Mouse (Mus musculus): ENCODE results near the gene Msrb1. TPM values are rescaled to one million over a fixed set of nuclear protein-coding genes. Genes with fewer than 3 reads are reported as not detected.
A peak's percentile ranks its signal among the peaks of the same experiment; 100 is the strongest.

The Msrb1 gene
- polyA plus RNA-seq, 1 experiment from 2014 or later = 27.2 TPM

DNA sequence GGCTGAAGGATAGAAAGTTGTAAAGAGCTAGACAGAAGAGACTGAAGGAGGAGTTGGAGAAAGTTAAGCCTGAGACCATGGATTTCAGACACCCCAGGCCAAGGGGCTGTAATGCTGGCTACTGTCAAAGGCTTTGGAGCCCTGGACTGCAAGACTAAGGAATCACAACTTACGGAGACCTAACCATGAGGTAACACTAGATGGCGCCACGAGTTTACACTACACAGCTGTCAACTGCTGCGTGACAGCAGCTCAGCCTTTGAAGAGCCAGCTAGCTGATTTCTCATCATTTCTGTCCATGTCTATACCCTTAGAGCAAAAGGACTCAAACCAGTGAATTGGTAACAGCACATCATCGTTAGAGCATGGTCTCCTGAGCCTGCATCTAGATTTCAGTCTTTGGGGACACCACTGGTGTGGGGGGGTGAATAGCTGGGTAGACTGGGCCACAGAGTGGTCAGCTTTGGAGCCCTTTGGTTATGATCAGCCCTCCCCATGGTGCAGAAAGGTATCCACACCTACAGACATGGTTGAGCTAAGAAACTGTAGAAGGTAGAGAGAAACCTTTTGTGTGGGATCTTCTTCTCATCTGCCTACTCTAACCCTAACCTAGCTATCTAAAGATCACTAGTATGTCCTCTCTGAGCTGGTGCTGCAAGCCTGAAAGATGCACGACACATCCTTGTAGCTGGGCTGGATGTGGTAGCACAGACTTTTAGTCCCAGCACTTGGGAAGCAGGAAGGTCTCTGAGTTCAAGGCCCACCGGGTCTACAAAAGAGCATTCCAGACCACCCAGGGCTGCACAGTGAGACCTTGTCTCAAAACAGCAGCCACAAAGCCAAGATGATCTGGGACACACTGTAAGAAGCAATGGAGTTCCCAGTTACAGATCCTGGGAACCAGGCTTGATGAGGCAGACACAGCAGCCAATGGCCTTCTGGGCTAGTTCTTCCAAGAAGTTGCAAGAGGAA lies 9.4 kb downstream of the Msrb1 start:
- no peak overlapping the region for H3K4me2 ChIP-seq (ENCODE audit: low read length)

DNA sequence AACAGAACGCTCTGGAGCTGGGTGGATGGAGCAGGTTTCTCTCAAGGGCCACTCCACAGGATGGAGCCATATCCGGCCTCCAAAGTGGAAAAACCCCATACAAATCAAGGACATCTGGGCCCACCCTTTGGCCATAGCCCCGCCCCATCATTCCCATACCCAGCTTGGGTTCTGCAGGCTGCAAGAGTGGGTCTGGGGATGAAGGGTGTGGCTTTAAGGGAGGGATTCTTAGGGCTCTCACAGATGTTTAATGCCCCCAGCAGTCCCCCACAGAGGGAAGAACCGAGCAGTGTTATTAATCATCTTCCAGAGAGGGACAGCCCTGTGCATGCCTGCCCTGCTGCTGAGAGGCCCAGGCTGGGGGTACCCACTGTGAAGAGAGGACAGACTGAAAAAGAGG lies 10.5 kb downstream of the Msrb1 start:
- 34% methylated on average over 4 of the region's 4 CpGs for WGBS
- Histone ChIP-seq H3K4me1 (ENCODE audit: control insufficient read depth in 2 of 2, insufficient read depth in 2 of 2, low read length in 2 of 2) (no peaks in the 10 kb centered on the region), H3K27ac (replicated peaks in 1 of 2; ENCODE audit: control insufficient read depth in 1 of 2, insufficient read depth in 1 of 2, low read depth in 2 of 2, low read length in 2 of 2) (no peak overlapping the region), H3K27me3 (ENCODE audit: control insufficient read depth, insufficient read depth, low read length) (peaks cover 21% of the 10 kb centered on the region), H3K9ac (ENCODE audit: low read length) (no peak overlapping the region), H3K36me3 (ENCODE audit: control insufficient read depth, insufficient read depth, low read length) (peaks cover 10% of the 10 kb centered on the region; the same call in 1 of the 2 replicates), H3K9me3 (ENCODE audit: control insufficient read depth, low read length) (no peaks in the 10 kb centered on the region), H3K4me3 (ENCODE audit: control insufficient read depth in 1 of 2, insufficient read depth in 1 of 2, low read depth in 1 of 2, low read length in 2 of 2) (no peak overlapping the region), H3K4me2 (ENCODE audit: low read length) (no peak overlapping the region)
- ATAC-seq (ENCODE audit: insufficient number of reproducible peaks, insufficient read depth, low FRiP score, low read depth) = no peak

More for the DNA sequence above, 9.4 kb downstream of the Msrb1 start:
- ATAC-seq (ENCODE audit: insufficient number of reproducible peaks, insufficient read depth, low FRiP score, low read depth) = no peak
- H3K9ac ChIP-seq (ENCODE audit: low read length) = no peak overlapping the region
- no peak overlapping the region for H3K27ac ChIP-seq (replicated peaks in 1 of 2; ENCODE audit: control insufficient read depth in 1 of 2, insufficient read depth in 1 of 2, low read depth in 2 of 2, low read length in 2 of 2)
- H3K9me3 ChIP-seq (ENCODE audit: control insufficient read depth, low read length) = no peaks in the 10 kb centered on the region
- peaks cover 11% of the 10 kb centered on the region for H3K27me3 ChIP-seq (ENCODE audit: control insufficient read depth, insufficient read depth, low read length)
- H3K36me3 ChIP-seq (ENCODE audit: control insufficient read depth, insufficient read depth, low read length) = peaks cover 21% of the 10 kb centered on the region; the same call in 1 of the 2 replicates
- WGBS = 22% methylated on average over 7 of the region's 7 CpGs
- H3K4me1 ChIP-seq (ENCODE audit: control insufficient read depth in 2 of 2, insufficient read depth in 2 of 2, low read length in 2 of 2) = no peaks in the 10 kb centered on the region
- no peak overlapping the region for H3K4me3 ChIP-seq (ENCODE audit: control insufficient read depth in 1 of 2, insufficient read depth in 1 of 2, low read depth in 1 of 2, low read length in 2 of 2)

- no peak overlapping the region for H3K9ac ChIP-seq (ENCODE audit: low read length)
- no peak overlapping the region for H3K27ac ChIP-seq (replicated peaks in 1 of 2; ENCODE audit: control insufficient read depth in 1 of 2, insufficient read depth in 1 of 2, low read depth in 2 of 2, low read length in 2 of 2)
- WGBS = 12% methylated on average over 4 of the region's 4 CpGs
- H3K9me3 ChIP-seq (ENCODE audit: control insufficient read depth, low read length) = no peaks in the 10 kb centered on the region
- H3K36me3 ChIP-seq (ENCODE audit: control insufficient read depth, insufficient read depth, low read length) = no peaks in the 10 kb centered on the region
- H3K4me1 ChIP-seq (ENCODE audit: control insufficient read depth in 2 of 2, insufficient read depth in 2 of 2, low read length in 2 of 2) = peaks cover 3 to 12% of the 10 kb centered on the region in 2 experiments; a peak in 3 of 4 replicates
- H3K4me2 ChIP-seq (ENCODE audit: low read length) = no peak overlapping the region
- H3K27me3 ChIP-seq (ENCODE audit: control insufficient read depth, insufficient read depth, low read length) = peaks cover 64% of the 10 kb centered on the region
- no peak for ATAC-seq (ENCODE audit: insufficient number of reproducible peaks, insufficient read depth, low FRiP score, low read depth)
- no peak overlapping the region for H3K4me3 ChIP-seq (ENCODE audit: control insufficient read depth in 1 of 2, insufficient read depth in 1 of 2, low read depth in 1 of 2, low read length in 2 of 2)
Observed at GRCm38 (mm10) chr17:24751528-24751927, 15.1 kb downstream of the Msrb1 start.

GRCm38 (mm10) chr17:24752415-24753394 lies 16.3 kb downstream of the Msrb1 start, which contains the start of gene Hs3st6:
Hs3st6 (plus strand) TSS chr17:24752988.
- Histone ChIP-seq H3K4me3 (ENCODE audit: control insufficient read depth in 1 of 2, insufficient read depth in 1 of 2, low read depth in 1 of 2, low read length in 2 of 2) (peak within 1 kb of the TSS; percentile 54 to 55), H3K27ac (replicated peaks in 1 of 2; ENCODE audit: control insufficient read depth in 1 of 2, insufficient read depth in 1 of 2, low read depth in 2 of 2, low read length in 2 of 2) (no peak within 1 kb of the TSS), H3K36me3 (ENCODE audit: control insufficient read depth, insufficient read depth, low read length) (no peaks in the 10 kb centered on the region), H3K4me1 (ENCODE audit: control insufficient read depth in 2 of 2, insufficient read depth in 2 of 2, low read length in 2 of 2) (peaks cover 3 to 12% of the 10 kb centered on the region in 2 experiments; a peak in 3 of 4 replicates), H3K9ac (ENCODE audit: low read length) (peak within 1 kb of the TSS; percentile 61), H3K4me2 (ENCODE audit: low read length) (peak within 1 kb of the TSS; percentile 97), H3K27me3 (ENCODE audit: control insufficient read depth, insufficient read depth, low read length) (peaks cover 64% of the 10 kb centered on the region), H3K9me3 (ENCODE audit: control insufficient read depth, low read length) (no peaks in the 10 kb centered on the region)
- WGBS = under 1% methylated on average over 69 of the region's 82 CpGs
- peak; percentile 74 for ATAC-seq (ENCODE audit: insufficient number of reproducible peaks, insufficient read depth, low FRiP score, low read depth)

- no peak overlapping the region for H3K9ac ChIP-seq (ENCODE audit: low read length)
- H3K4me3 ChIP-seq (ENCODE audit: control insufficient read depth in 1 of 2, insufficient read depth in 1 of 2, low read depth in 1 of 2, low read length in 2 of 2) = no peak overlapping the region
- peaks cover 6 to 10% of the 10 kb centered on the region in 2 experiments; a peak in 3 of 4 replicates for H3K4me1 ChIP-seq (ENCODE audit: control insufficient read depth in 2 of 2, insufficient read depth in 2 of 2, low read length in 2 of 2)
- H3K36me3 ChIP-seq (ENCODE audit: control insufficient read depth, insufficient read depth, low read length) = no peaks in the 10 kb centered on the region
- no peak for ATAC-seq (ENCODE audit: insufficient number of reproducible peaks, insufficient read depth, low FRiP score, low read depth)
- no peaks in the 10 kb centered on the region for H3K9me3 ChIP-seq (ENCODE audit: control insufficient read depth, low read length)
- H3K27me3 ChIP-seq (ENCODE audit: control insufficient read depth, insufficient read depth, low read length) = peaks cover 42% of the 10 kb centered on the region
- no peak overlapping the region for H3K4me2 ChIP-seq (ENCODE audit: low read length)
- 88% methylated on average over 1 of the region's 1 CpGs for WGBS
- H3K27ac ChIP-seq (replicated peaks in 1 of 2; ENCODE audit: control insufficient read depth in 1 of 2, insufficient read depth in 1 of 2, low read depth in 2 of 2, low read length in 2 of 2) = no peak overlapping the region
Observed at GRCm38 (mm10) chr17:24757394-24757793, 21.0 kb downstream of the Msrb1 start.

DNA sequence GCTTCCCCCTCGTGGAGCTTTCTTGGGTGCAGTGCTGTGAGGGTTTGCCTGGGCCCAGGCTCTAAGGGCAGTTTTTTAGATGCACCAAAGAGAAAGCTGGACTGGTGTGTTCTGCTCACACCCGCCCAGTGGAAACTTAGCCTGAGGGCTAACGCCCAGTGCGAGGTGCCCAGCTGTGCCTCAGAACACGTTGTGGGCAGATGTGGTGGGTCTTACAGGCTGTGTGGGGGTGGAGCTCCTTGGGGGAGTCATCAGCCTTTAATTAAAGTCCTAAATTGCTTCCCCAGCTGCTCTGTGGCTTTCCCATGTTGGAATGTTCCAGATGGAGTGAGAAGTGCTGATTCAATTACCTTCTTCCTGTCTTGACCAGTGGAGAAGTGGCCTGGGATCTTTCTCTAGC lies 24.7 kb downstream of the Msrb1 start:
- Histone ChIP-seq H3K27ac (replicated peaks in 1 of 2; ENCODE audit: control insufficient read depth in 1 of 2, insufficient read depth in 1 of 2, low read depth in 2 of 2, low read length in 2 of 2) (no peak overlapping the region), H3K4me3 (ENCODE audit: control insufficient read depth in 1 of 2, insufficient read depth in 1 of 2, low read depth in 1 of 2, low read length in 2 of 2) (no peak overlapping the region), H3K9me3 (ENCODE audit: control insufficient read depth, low read length) (no peaks in the 10 kb centered on the region), H3K4me1 (ENCODE audit: control insufficient read depth in 2 of 2, insufficient read depth in 2 of 2, low read length in 2 of 2) (peaks cover 9 to 11% of the 10 kb centered on the region in 2 experiments; a peak in 3 of 4 replicates), H3K27me3 (ENCODE audit: control insufficient read depth, insufficient read depth, low read length) (peaks cover 5% of the 10 kb centered on the region; the same call in 1 of the 2 replicates), H3K36me3 (ENCODE audit: control insufficient read depth, insufficient read depth, low read length) (no peaks in the 10 kb centered on the region), H3K9ac (ENCODE audit: low read length) (no peak overlapping the region), H3K4me2 (ENCODE audit: low read length) (no peak overlapping the region)
- WGBS = 57% methylated on average over 5 of the region's 5 CpGs
- ATAC-seq (ENCODE audit: insufficient number of reproducible peaks, insufficient read depth, low FRiP score, low read depth) = no peak

All from heart, embryonic 14.5 days (tissue).